Mouse (Mus musculus): Measurements from ENCODE around the gene Speg. TPM values are rescaled to one million over a fixed set of nuclear protein-coding genes. Genes with fewer than 3 reads are reported as not detected.

Gene Speg
- polyA plus RNA-seq, 1 experiment from 2014 or later: 41.1 TPM

- Histone ChIP-seq H3K4me3 (ENCODE audit: low read length) (no peak overlapping the region), H3K27me3 (ENCODE audit: control insufficient read depth, insufficient read depth, low read length) (peaks cover 21% of the 10 kb centered on the region), H3K27ac (ENCODE audit: low read length) (no peak overlapping the region), H3K36me3 (ENCODE audit: control insufficient read depth, insufficient read depth) (peaks cover 34% of the 10 kb centered on the region), H3K4me1 (ENCODE audit: control insufficient read depth, insufficient read depth, low read length) (peaks cover 8% of the 10 kb centered on the region), H3K9me3 (replicated peaks; ENCODE audit: control insufficient read depth, low read length) (no peaks in the 10 kb centered on the region), H3K9ac (ENCODE audit: low read length) (no peak overlapping the region), H3K4me2 (ENCODE audit: low read depth, low read length) (no peak overlapping the region)
- ATAC-seq (replicated peaks; ENCODE audit: extremely low read depth, insufficient read depth, low FRiP score): no peak
- 26% methylated on average over 20 of the region's 20 CpGs for WGBS
These were observed 46.7 kb downstream of the Speg start for GRCm38 (mm10) chr1:75421794-75422193.

GRCm38 (mm10) chr1:75422216-75422822 is 47.2 kb downstream of the Speg start:
- H3K9me3 ChIP-seq (replicated peaks; ENCODE audit: control insufficient read depth, low read length): no peaks in the 10 kb centered on the region
- H3K9ac ChIP-seq (ENCODE audit: low read length): peak overlapping the region; percentile 65
- no peak overlapping the region for H3K27ac ChIP-seq (ENCODE audit: low read length)
- peaks cover 35% of the 10 kb centered on the region for H3K36me3 ChIP-seq (ENCODE audit: control insufficient read depth, insufficient read depth)
- 25% methylated on average over 28 of the region's 32 CpGs for WGBS
- no peak for ATAC-seq (replicated peaks; ENCODE audit: extremely low read depth, insufficient read depth, low FRiP score)
- H3K4me2 ChIP-seq (ENCODE audit: low read depth, low read length): peak overlapping the region; percentile 53
- H3K4me3 ChIP-seq (ENCODE audit: low read length): peak overlapping the region; percentile 21; the same call in 1 of the 2 replicates
- peaks cover 21% of the 10 kb centered on the region for H3K27me3 ChIP-seq (ENCODE audit: control insufficient read depth, insufficient read depth, low read length)
- peaks cover 8% of the 10 kb centered on the region for H3K4me1 ChIP-seq (ENCODE audit: control insufficient read depth, insufficient read depth, low read length)

GRCm38 (mm10) chr1:75422823-75423471 is 47.9 kb downstream of the Speg start:
- peaks cover 21% of the 10 kb centered on the region for H3K27me3 ChIP-seq (ENCODE audit: control insufficient read depth, insufficient read depth, low read length)
- peak overlapping the region; percentile 65 for H3K9ac ChIP-seq (ENCODE audit: low read length)
- peak overlapping the region; percentile 53 for H3K4me2 ChIP-seq (ENCODE audit: low read depth, low read length)
- peaks cover 30% of the 10 kb centered on the region for H3K36me3 ChIP-seq (ENCODE audit: control insufficient read depth, insufficient read depth)
- peaks cover 8% of the 10 kb centered on the region for H3K4me1 ChIP-seq (ENCODE audit: control insufficient read depth, insufficient read depth, low read length)
- no peak overlapping the region for H3K27ac ChIP-seq (ENCODE audit: low read length)
- peak; percentile 25; the same call in 1 of the 2 replicates for ATAC-seq (replicated peaks; ENCODE audit: extremely low read depth, insufficient read depth, low FRiP score)
- no peaks in the 10 kb centered on the region for H3K9me3 ChIP-seq (replicated peaks; ENCODE audit: control insufficient read depth, low read length)
- WGBS: 11% methylated on average over 71 of the region's 71 CpGs
- peak overlapping the region; percentile 21 for H3K4me3 ChIP-seq (ENCODE audit: low read length)

GRCm38 (mm10) chr1:75423780-75424390 is 48.8 kb downstream of the Speg start:
- H3K9me3 ChIP-seq (replicated peaks; ENCODE audit: control insufficient read depth, low read length): no peaks in the 10 kb centered on the region
- peaks cover 8% of the 10 kb centered on the region for H3K4me1 ChIP-seq (ENCODE audit: control insufficient read depth, insufficient read depth, low read length)
- H3K27me3 ChIP-seq (ENCODE audit: control insufficient read depth, insufficient read depth, low read length): peaks cover 21% of the 10 kb centered on the region
- no peak overlapping the region for H3K9ac ChIP-seq (ENCODE audit: low read length)
- ATAC-seq (replicated peaks; ENCODE audit: extremely low read depth, insufficient read depth, low FRiP score): no peak
- 82% methylated on average over 11 of the region's 11 CpGs for WGBS
- H3K4me2 ChIP-seq (ENCODE audit: low read depth, low read length): no peak overlapping the region
- peaks cover 27% of the 10 kb centered on the region for H3K36me3 ChIP-seq (ENCODE audit: control insufficient read depth, insufficient read depth)
- H3K4me3 ChIP-seq (ENCODE audit: low read length): no peak overlapping the region
- H3K27ac ChIP-seq (ENCODE audit: low read length): no peak overlapping the region

GRCm38 (mm10) chr1:75425796-75426471 is 50.8 kb downstream of the Speg start:
- Histone ChIP-seq H3K4me1 (ENCODE audit: control insufficient read depth, insufficient read depth, low read length) (peaks cover 8% of the 10 kb centered on the region), H3K9ac (ENCODE audit: low read length) (no peak overlapping the region), H3K4me2 (ENCODE audit: low read depth, low read length) (no peak overlapping the region), H3K4me3 (ENCODE audit: low read length) (no peak overlapping the region), H3K9me3 (replicated peaks; ENCODE audit: control insufficient read depth, low read length) (no peaks in the 10 kb centered on the region), H3K27me3 (ENCODE audit: control insufficient read depth, insufficient read depth, low read length) (peaks cover 16% of the 10 kb centered on the region), H3K36me3 (ENCODE audit: control insufficient read depth, insufficient read depth) (peaks cover 26% of the 10 kb centered on the region), H3K27ac (ENCODE audit: low read length) (no peak overlapping the region)
- ATAC-seq (replicated peaks; ENCODE audit: extremely low read depth, insufficient read depth, low FRiP score): no peak
- 35% methylated on average over 10 of the region's 10 CpGs for WGBS

- H3K27me3 ChIP-seq (ENCODE audit: control insufficient read depth, insufficient read depth, low read length): no peaks in the 10 kb centered on the region
- peaks cover 4% of the 10 kb centered on the region; the same call in 1 of the 2 replicates for H3K36me3 ChIP-seq (ENCODE audit: control insufficient read depth, insufficient read depth)
- peak within 1 kb of the TSS; percentile 70 for H3K9ac ChIP-seq (ENCODE audit: low read length)
- peaks cover 12% of the 10 kb centered on the region for H3K4me1 ChIP-seq (ENCODE audit: control insufficient read depth, insufficient read depth, low read length)
- H3K4me3 ChIP-seq (ENCODE audit: low read length): peak within 1 kb of the TSS; percentile 66
- peak; percentile 74 for ATAC-seq (replicated peaks; ENCODE audit: extremely low read depth, insufficient read depth, low FRiP score)
- H3K27ac ChIP-seq (ENCODE audit: low read length): peak within 1 kb of the TSS; percentile 58; the same call in 1 of the 2 replicates
- H3K9me3 ChIP-seq (replicated peaks; ENCODE audit: control insufficient read depth, low read length): no peaks in the 10 kb centered on the region
- WGBS: 4% methylated on average over 28 of the region's 28 CpGs
- H3K4me2 ChIP-seq (ENCODE audit: low read depth, low read length): peak within 1 kb of the TSS; percentile 65
These were observed 60.6 kb downstream of the Speg start, which contains the start of gene Gmppa for GRCm38 (mm10) chr1:75435475-75436328. TSS of gene Gmppa (plus strand) at chr1:75435930.

- Histone ChIP-seq H3K9me3 (replicated peaks; ENCODE audit: control insufficient read depth, low read length) (no peaks in the 10 kb centered on the region), H3K4me1 (ENCODE audit: control insufficient read depth, insufficient read depth, low read length) (peaks cover 12% of the 10 kb centered on the region), H3K27ac (ENCODE audit: low read length) (no peak overlapping the region), H3K4me2 (ENCODE audit: low read depth, low read length) (no peak overlapping the region), H3K36me3 (ENCODE audit: control insufficient read depth, insufficient read depth) (peaks cover 5% of the 10 kb centered on the region), H3K27me3 (ENCODE audit: control insufficient read depth, insufficient read depth, low read length) (no peaks in the 10 kb centered on the region), H3K4me3 (ENCODE audit: low read length) (no peak overlapping the region), H3K9ac (ENCODE audit: low read length) (no peak overlapping the region)
- WGBS: 75% methylated on average over 8 of the region's 9 CpGs
- ATAC-seq (replicated peaks; ENCODE audit: extremely low read depth, insufficient read depth, low FRiP score): no peak
These were observed 63.7 kb downstream of the Speg start for GRCm38 (mm10) chr1:75438782-75439181.

- Histone ChIP-seq H3K4me3 (ENCODE audit: low read length) (no peak overlapping the region), H3K4me1 (ENCODE audit: control insufficient read depth, insufficient read depth, low read length) (peaks cover 24% of the 10 kb centered on the region), H3K27ac (ENCODE audit: low read length) (no peak overlapping the region), H3K36me3 (ENCODE audit: control insufficient read depth, insufficient read depth) (peaks cover 5% of the 10 kb centered on the region), H3K9ac (ENCODE audit: low read length) (no peak overlapping the region), H3K9me3 (replicated peaks; ENCODE audit: control insufficient read depth, low read length) (no peaks in the 10 kb centered on the region), H3K27me3 (ENCODE audit: control insufficient read depth, insufficient read depth, low read length) (peaks cover 11% of the 10 kb centered on the region), H3K4me2 (ENCODE audit: low read depth, low read length) (no peak overlapping the region)
- 95% methylated on average over 7 of the region's 7 CpGs for WGBS
- ATAC-seq (replicated peaks; ENCODE audit: extremely low read depth, insufficient read depth, low FRiP score): no peak
These were observed 65.6 kb downstream of the Speg start for GRCm38 (mm10) chr1:75440661-75441060.
